Mouse (Mus musculus): ENCODE measurements at regions not wholly inside any gene's neighbourhood (a gene's known extent, or its start where the extent isn't known, plus 50 kb on each side); places are given as distances from the start of the nearest gene placed in this dataset.

DNA sequence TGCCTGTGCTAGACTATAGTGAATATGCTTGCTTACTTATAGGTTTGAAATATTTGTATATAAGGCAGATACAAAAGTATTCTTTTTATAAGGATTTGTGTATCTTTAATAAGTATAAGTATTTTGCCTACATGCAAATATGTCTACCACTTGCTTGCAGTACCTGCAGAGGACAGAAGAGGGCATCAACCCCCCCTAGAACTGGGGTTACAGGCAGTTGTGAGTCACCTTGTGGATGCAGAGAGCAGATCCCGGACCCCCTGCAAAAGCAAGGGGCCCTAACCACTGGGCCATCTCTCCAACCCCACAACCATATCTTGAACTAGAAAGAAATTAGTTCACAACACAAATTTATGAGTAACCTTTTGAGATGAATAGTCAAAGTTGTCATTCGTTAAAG, 91.3 kb upstream of the Phactr1 start:
- TF ChIP-seq CTCF (IDR thresholded peaks at IDR 0.05; ENCODE audit: low read depth, low read length) (0 out of 2 replicates have a peak, but pooled peaks have one; percentile 21), POLR2A (IDR thresholded peaks at IDR 0.05; ENCODE audit: extremely low read depth, insufficient read depth, low read length) (no peak)
